Mouse (Mus musculus) kidney, adult 2 months (tissue): Measurements from ENCODE around the gene Crybg1.

Experiments
- CTCF ChIP-seq: fragments of 200-500 bp; conservative IDR thresholded peaks from 2 replicates; pipeline ENCODE4 v1.5.1; 2011; ENCODE audit warnings: low read depth, mild to moderate bottlenecking, control low read depth, low read length, moderate library complexity, mixed read lengths; ENCODE audit not compliant: insufficient read depth, insufficient read length
- POLR2A ChIP-seq: fragments of 200-500 bp; IDR thresholded peaks from one replicate; pipeline ENCODE4 v1.6.1; 2011; ENCODE audit warnings: low read depth, low read length, control low read depth

DNA sequence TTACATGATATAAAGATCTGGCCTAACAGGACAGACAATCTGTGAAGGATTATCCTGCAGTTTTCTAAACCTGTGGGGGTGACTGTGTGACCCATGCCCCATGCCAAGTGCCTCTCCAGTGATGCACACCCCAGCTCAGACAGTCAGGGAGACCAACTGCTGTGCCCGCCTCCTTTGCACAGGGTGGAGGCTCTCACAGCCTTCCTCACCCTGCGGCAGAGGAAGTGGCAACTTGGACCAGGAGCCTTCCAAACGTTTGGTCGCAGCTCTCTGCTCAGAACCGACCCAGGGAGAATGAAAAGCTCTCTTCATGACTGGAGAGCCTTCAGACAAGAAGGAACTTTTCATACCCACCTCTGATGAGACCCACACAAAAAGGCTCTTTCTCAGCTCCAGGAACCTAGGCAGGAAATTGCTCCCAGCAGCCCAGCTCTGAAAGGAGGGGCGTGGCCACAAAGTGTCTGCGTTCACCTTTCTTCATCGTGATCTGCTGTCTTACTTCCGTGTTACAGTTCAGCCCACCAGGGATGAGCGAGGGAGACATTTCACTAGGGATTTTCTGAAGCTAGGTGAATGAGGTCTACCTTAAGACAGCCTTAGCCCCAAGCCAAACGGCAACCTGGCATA is 110.6 kb downstream of the Crybg1 start:
- TF ChIP-seq CTCF, result no peak
- TF ChIP-seq POLR2A, result no peak
